ENCODE assay signal across 25 mouse cellular contexts in genomic region chr2:124168411-124168810, GRCm38 (mm10).
DNase-seq lines count a peak whose midpoint lies in the region; TF ChIP-seq lines count a peak whose summit lies in the region.
"Had no signal": no experiment of that assay in that cellular context is flagged by ENCODE, and none has a peak within 500 bp of the region (broad histone marks: within the 10 kb centered on the region; RNA-seq: fewer than 3 reads in every experiment).

No protein-coding gene starts in this region.

- no peak overlapping the region for H3ac ChIP-seq in myocyte (ENCODE audit: control insufficient read depth, insufficient read length)

- peak; percentile 16 for DNase-seq in heart, adult 11 months
- no peak for DNase-seq in heart, adult 9 months (ENCODE audit: low spot score in 2 of 2)
- peak; percentile 31 for DNase-seq in 3134 (ENCODE audit: extremely low read depth, insufficient read length, low spot score)
- peak; percentile 66 for DNase-seq in Muller cell, postnatal 12 days (ENCODE audit: inconsistent ontology term)
- no peak for DNase-seq in left cerebral cortex, postnatal 4 days
- no peak for DNase-seq in cerebellum, postnatal 25 days
- DNase-seq: adrenal gland, adult 8-10 months; adrenal gland, postnatal 14 days; adrenal gland, postnatal 36 days; B cell, adult 2 months; cerebellum, adult 11-12 months; cerebellum, adult 2 months; cerebellum, adult 9-10 months; cerebellum, postnatal 10 days; cerebellum, postnatal 36 days; embryo, embryonic 11 days had no signal

- peak overlapping the region; percentile 14 for H3K4me2 ChIP-seq in myocyte (ENCODE audit: low read depth)
- H3K4me2 ChIP-seq: embryonic facial prominence, embryonic 13.5 days; embryonic facial prominence, embryonic 15.5 days; forebrain, embryonic 12.5 days had no signal

- TF ChIP-seq POLR2A in myocyte (IDR thresholded peaks at IDR 0.05; ENCODE audit: insufficient read length, low read depth), result no peak

- no peaks in the 10 kb centered on the region for H3K27me3 ChIP-seq in myocyte (ENCODE audit: control insufficient read depth, insufficient read depth, insufficient read length)
- H3K27me3 ChIP-seq: CH12.LX; embryonic facial prominence, embryonic 13.5 days; embryonic facial prominence, embryonic 15.5 days; forebrain, embryonic 12.5 days; Patski had no signal

- H3K36me3 ChIP-seq in myocyte (ENCODE audit: control insufficient read depth, insufficient read depth), result no peaks in the 10 kb centered on the region
- H3K36me3 ChIP-seq: embryonic facial prominence, embryonic 13.5 days; embryonic facial prominence, embryonic 15.5 days; forebrain, embryonic 10.5 days; forebrain, embryonic 12.5 days; G1E had no signal

- intact Hi-C loops in left cerebral cortex, postnatal 4 days (cut with DNase I), result no loop called here

- no peaks in the 10 kb centered on the region for H3K79me2 ChIP-seq in myocyte (ENCODE audit: control insufficient read depth, insufficient read depth)

- no peak overlapping the region for H3K4me3 ChIP-seq in myocyte
- H3K4me3 ChIP-seq: embryonic facial prominence, embryonic 13.5 days; embryonic facial prominence, embryonic 15.5 days; erythroblast, embryonic 14.5 days; forebrain, embryonic 10.5 days; forebrain, embryonic 12.5 days had no signal

TF ChIP-seq in myocyte, 11 proteins besides CTCF, POLR2A, EP300 and RAD21:
- TF ChIP-seq TCF12 (IDR thresholded peaks at IDR 0.05; ENCODE audit: insufficient read depth, poor library complexity, severe bottlenecking) (no peak), CEBPB (IDR thresholded peaks at IDR 0.05; ENCODE audit: insufficient read depth, poor library complexity, severe bottlenecking) (no peak), MAX (IDR thresholded peaks at IDR 0.05; ENCODE audit: low read depth) (no peak), USF1 (IDR thresholded peaks at IDR 0.05; ENCODE audit: low read depth) (no peak), TCF3 (IDR thresholded peaks at IDR 0.05; ENCODE audit: insufficient read length, low read depth) (no peak), E2F4 (IDR thresholded peaks at IDR 0.05; ENCODE audit: insufficient read depth) (no peak), MYOD1 (IDR thresholded peaks at IDR 0.05; ENCODE audit: control insufficient read depth in 1 of 3, insufficient read length in 2 of 3, low read depth in 2 of 3) (no peak)

Comparison
In these comparisons a context has a peak if more than half of its experiments do, and no peak if none do; other contexts are left out.
1. DNase-seq: peak in heart, adult 11 months (single experiment), 3134 (single experiment) and Muller cell, postnatal 12 days (single experiment); none in heart, adult 9 months (0 of 2), left cerebral cortex, postnatal 4 days (single experiment) and cerebellum, postnatal 25 days (0 of 2).